Mouse (Mus musculus) lung, embryonic 15.5 days (tissue): ENCODE results near the gene Olfr1537. TPM values are rescaled to one million over a fixed set of nuclear protein-coding genes. Genes with fewer than 3 reads are reported as not detected.

Experiments used
- ATAC-seq: fragments of 200-750 bp; cut with Nextera tagmentation; 2 replicates; pipeline ENCODE4 v1.8.0; 2017; ENCODE audit warnings: moderate number of reproducible peaks, borderline replicate concordance; ENCODE audit not compliant: low FRiP score, low TSS enrichment; ENCODE audit errors: extremely low read depth
- H3K27ac ChIP-seq: fragments of 300-500 bp; sonication (generic); 2 replicates; pipeline ENCODE4 v1.5.1; 2015; ENCODE audit warnings: moderate library complexity, mild to moderate bottlenecking, inconsistent platforms
- H3K27me3 ChIP-seq: fragments of 300-500 bp; sonication (generic); 2 replicates; pipeline ENCODE4 v1.6.1; 2015; ENCODE audit warnings: inconsistent platforms
- H3K36me3 ChIP-seq: fragments of 300-500 bp; sonication (generic); 2 replicates; pipeline ENCODE4 v1.6.1; 2015; ENCODE audit warnings: inconsistent platforms
- H3K4me1 ChIP-seq: fragments of 300-500 bp; sonication (generic); 2 replicates; pipeline ENCODE4 v1.6.1; 2015; ENCODE audit warnings: inconsistent platforms
- H3K4me2 ChIP-seq: fragments of 300-500 bp; sonication (generic); 2 replicates; pipeline ENCODE4 v1.6.1; 2015; ENCODE audit warnings: inconsistent platforms, mild to moderate bottlenecking, moderate library complexity
- H3K4me3 ChIP-seq: fragments of 300-500 bp; sonication (generic); 2 replicates; pipeline ENCODE4 v1.5.1; 2015; ENCODE audit warnings: mild to moderate bottlenecking, inconsistent platforms
- H3K9ac ChIP-seq: fragments of 300-500 bp; sonication (generic); 2 replicates; pipeline ENCODE4 v1.6.1; 2015; ENCODE audit warnings: inconsistent platforms
- H3K9me3 ChIP-seq: fragments of 300-500 bp; sonication (generic); 2 replicates; pipeline ENCODE4 v1.6.1; 2016; ENCODE audit warnings: inconsistent platforms
- WGBS: fragments of 180-500 bp; shearing (Covaris S2); methylation state at CpG from one replicate; pipeline ENCODE4 v1.1.7; 2015; 5-methylcytosine and 5-hydroxymethylcytosine counted together
- polyA plus RNA-seq: library from polyadenylated mRNA; unstranded; fragments of >200 nt; fragmentation: Nextera tagmentation; extraction: Ambion mirVana; gene quantifications from 2 replicates; pipeline ENCODE4 v1.2.1, GENCODE M21; 2015

Olfr1537 gene
- polyA plus RNA-seq, result not detected in 2 replicates

DNA sequence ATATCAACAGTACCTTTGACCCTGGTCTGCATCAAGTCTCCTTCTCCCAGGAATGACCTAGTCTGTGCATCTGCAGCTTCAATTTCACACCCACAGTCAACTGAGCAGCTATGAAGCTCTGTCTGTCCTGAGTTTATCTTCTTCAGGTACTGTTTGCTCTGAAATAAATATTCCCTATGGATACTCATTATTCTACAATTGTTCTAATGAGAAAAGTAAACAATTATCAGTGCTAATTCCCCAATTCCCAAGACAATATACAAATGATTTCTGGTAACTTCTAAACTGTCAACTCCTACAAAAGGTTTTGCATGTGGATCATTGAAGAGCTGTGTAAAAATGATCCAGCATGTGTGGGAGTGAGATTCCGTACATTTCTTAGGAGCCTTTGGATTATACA lies at the start of gene Olfr1537:
Gene Olfr1537 (minus strand): TSS at position 101 of the 400 bp plus-strand sequence.
- H3K36me3 ChIP-seq, result no peaks in the 10 kb centered on the region
- WGBS, result 85% methylated on average over 1 of the region's 1 CpGs
- H3K4me2 ChIP-seq, result no peak within 1 kb of the TSS

DNA sequence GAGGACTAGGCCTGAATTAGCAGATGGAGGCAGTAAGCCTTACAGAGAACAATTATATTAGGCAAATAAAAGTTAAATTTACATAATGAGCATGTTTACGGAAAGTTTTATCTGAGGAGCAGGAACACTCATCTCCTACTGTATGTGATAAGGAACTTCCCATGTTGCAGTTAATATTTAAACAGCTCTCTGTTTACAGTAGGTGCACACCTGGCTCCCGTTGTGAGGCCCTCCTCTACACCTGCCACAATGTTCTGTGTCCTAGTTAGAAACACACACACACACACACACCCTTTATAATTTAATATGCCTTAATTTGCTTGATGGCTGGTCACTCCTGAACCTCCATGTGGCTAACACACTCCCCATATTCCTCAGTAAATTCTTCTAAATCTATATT lies 37.3 kb upstream of the Olfr1537 start:
- Histone ChIP-seq H3K4me3 (no peak overlapping the region), H3K27me3 (no peaks in the 10 kb centered on the region), H3K4me2 (no peak overlapping the region), H3K36me3 (no peaks in the 10 kb centered on the region), H3K27ac (no peak overlapping the region), H3K9ac (no peak overlapping the region), H3K9me3 (no peaks in the 10 kb centered on the region), H3K4me1 (no peaks in the 10 kb centered on the region)
- 50% methylated on average over 2 of the region's 2 CpGs for WGBS
- ATAC-seq, result no peak

More for the DNA sequence above, at the start of gene Olfr1537:
- no peak within 1 kb of the TSS for H3K9ac ChIP-seq
- H3K4me3 ChIP-seq, result no peak within 1 kb of the TSS
- H3K9me3 ChIP-seq, result no peaks in the 10 kb centered on the region
- no peak for ATAC-seq
- no peak within 1 kb of the TSS for H3K27ac ChIP-seq
- no peaks in the 10 kb centered on the region for H3K27me3 ChIP-seq
- no peaks in the 10 kb centered on the region for H3K4me1 ChIP-seq

DNA sequence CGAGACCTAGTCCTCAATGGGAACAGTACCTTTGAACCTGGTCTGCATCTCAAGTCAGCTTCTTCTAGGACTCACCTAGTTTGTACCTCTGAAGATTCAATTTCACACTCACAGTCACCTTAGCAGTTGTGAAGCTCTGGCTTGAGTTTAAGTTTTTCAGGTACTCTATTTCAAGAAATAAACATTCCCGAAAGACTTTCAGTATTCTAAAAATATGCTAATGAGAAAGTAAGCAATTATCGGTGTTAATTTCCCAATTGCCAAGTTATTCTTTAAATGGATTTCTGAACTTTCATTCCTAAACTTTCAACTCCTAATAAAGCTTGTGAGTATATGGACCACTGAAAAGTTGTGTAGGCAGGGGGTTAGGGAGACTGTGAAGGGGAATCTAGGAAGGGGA lies 26.9 kb upstream of the Olfr1537 start, which contains the start of gene Olfr945:
Gene Olfr945 (minus strand): TSS at position 101 of the 400 bp plus-strand sequence.
- H3K36me3 ChIP-seq, result no peaks in the 10 kb centered on the region
- H3K27me3 ChIP-seq, result no peaks in the 10 kb centered on the region
- H3K4me1 ChIP-seq, result no peaks in the 10 kb centered on the region
- no peak within 1 kb of the TSS for H3K4me3 ChIP-seq
- no peaks in the 10 kb centered on the region for H3K9me3 ChIP-seq
- H3K27ac ChIP-seq, result no peak within 1 kb of the TSS
- 75% methylated on average over 3 of the region's 3 CpGs for WGBS
- no peak within 1 kb of the TSS for H3K4me2 ChIP-seq
- ATAC-seq, result no peak
- no peak within 1 kb of the TSS for H3K9ac ChIP-seq

DNA sequence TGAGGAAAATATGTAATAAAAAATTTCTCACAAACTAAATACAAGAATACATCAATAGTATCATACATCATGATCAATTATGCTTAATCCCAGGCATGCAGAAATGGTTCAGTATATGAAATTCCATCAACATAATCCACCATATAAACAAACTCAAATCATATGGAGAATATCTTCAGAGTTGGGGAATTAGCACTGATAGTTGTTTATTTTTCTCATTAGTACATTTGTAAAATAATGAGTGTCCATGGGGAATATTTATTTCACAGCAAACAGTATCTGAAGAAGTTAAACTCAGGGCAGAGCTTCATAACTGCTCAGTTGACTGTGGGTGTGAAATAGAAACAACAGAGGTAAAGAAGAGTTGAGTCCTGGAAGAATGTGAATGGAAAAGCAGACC lies 48.2 kb downstream of the Olfr1537 start, which contains the start of gene Olfr944:
Gene Olfr944 (plus strand): TSS at position 301 of the 400 bp plus-strand sequence.
- Histone ChIP-seq H3K4me3 (no peak within 1 kb of the TSS), H3K4me2 (no peak within 1 kb of the TSS), H3K27me3 (no peaks in the 10 kb centered on the region), H3K9me3 (no peaks in the 10 kb centered on the region), H3K36me3 (no peaks in the 10 kb centered on the region), H3K9ac (no peak within 1 kb of the TSS), H3K4me1 (no peaks in the 10 kb centered on the region), H3K27ac (no peak within 1 kb of the TSS)
- no peak for ATAC-seq

Other genes with a start within 250 kb of the Olfr1537 start
- not detected in 2 replicates for gene Olfr146, start 226.6 kb downstream of the Olfr1537 start, polyA plus RNA-seq
- gene Olfr937, start 185.0 kb downstream of the Olfr1537 start, polyA plus RNA-seq, result not detected in 2 replicates
- gene Olfr938, start 171.1 kb downstream of the Olfr1537 start, polyA plus RNA-seq, result not detected in 2 replicates
- gene Olfr27, start 121.9 kb downstream of the Olfr1537 start, polyA plus RNA-seq, result not detected in 2 replicates
- gene Olfr943, start 83.7 kb downstream of the Olfr1537 start, polyA plus RNA-seq, result not detected in 2 replicates
- not detected in 2 replicates for gene Olfr944, start 48.1 kb downstream of the Olfr1537 start, polyA plus RNA-seq
- not detected in 2 replicates for gene Olfr945, start 26.8 kb upstream of the Olfr1537 start, polyA plus RNA-seq
- gene Olfr948, start 76.1 kb upstream of the Olfr1537 start, polyA plus RNA-seq, result not detected in 2 replicates
- gene Olfr951, start 137.4 kb upstream of the Olfr1537 start, polyA plus RNA-seq, result not detected in 2 replicates
- not detected in 2 replicates for gene Olfr952, start 177.2 kb upstream of the Olfr1537 start, polyA plus RNA-seq
- gene Olfr954, start 206.7 kb upstream of the Olfr1537 start, polyA plus RNA-seq, result not detected in 2 replicates
- not detected in 2 replicates for gene Olfr955, start 221.9 kb upstream of the Olfr1537 start, polyA plus RNA-seq
- not detected in 2 replicates for gene Olfr44, start 244.0 kb upstream of the Olfr1537 start, polyA plus RNA-seq